Mouse (Mus musculus): ENCODE results near the gene Ermap.

Ermap gene

DNA sequence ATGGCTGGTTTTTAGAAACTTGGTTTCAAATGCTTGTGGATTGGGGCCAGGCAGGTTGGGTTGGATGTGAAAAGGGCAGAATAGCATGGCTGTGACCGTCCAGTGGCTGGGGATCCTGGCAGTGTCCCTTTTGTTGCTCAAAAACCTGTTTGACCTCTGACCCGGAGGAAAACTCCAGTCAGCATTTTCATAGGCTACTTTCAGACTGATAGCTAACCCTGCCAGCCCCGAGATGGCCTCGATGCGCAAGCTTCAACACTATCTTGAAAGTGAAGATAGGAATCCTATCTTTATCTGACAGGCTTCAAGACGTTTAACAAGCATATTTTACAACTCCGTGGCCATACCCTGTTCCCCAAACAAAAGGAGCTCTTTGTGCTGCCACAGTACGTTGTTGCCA, 52.5 kb downstream of the Ermap start:
- DNase-seq, result no peak

GRCm38 (mm10) chr4:119133860-119134259, 56.0 kb downstream of the Ermap start:
- no peak for DNase-seq

DNA sequence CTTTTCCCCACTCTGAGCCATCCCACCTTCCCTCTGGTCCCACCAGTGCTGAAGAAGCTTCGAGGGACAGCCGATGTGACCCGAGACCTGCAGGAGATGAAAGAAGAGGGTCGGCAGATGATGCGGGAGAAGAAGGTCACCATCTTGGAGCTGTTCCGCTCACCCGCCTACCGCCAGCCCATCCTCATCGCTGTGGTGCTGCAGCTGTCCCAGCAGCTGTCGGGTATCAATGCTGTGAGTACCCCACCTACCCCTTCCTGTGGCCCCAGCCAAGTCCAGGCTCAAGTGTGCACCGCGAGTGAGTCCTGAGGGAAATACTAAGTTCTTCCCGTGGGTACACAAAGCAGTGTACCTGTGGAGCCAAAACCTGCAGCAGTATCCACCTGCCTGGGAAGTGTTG, 56.5 kb downstream of the Ermap start:
- DNase-seq, result no peak

- no peak for DNase-seq
Observed at GRCm38 (mm10) chr4:119131189-119131910, 58.5 kb downstream of the Ermap start.

GRCm38 (mm10) chr4:119129096-119129495, 60.7 kb downstream of the Ermap start:
- no peak for DNase-seq

- no peak for DNase-seq
Observed at GRCm38 (mm10) chr4:119128547-119128946, 61.3 kb downstream of the Ermap start.

GRCm38 (mm10) chr4:119127229-119127628, 62.6 kb downstream of the Ermap start:
- no peak for DNase-seq

DNA sequence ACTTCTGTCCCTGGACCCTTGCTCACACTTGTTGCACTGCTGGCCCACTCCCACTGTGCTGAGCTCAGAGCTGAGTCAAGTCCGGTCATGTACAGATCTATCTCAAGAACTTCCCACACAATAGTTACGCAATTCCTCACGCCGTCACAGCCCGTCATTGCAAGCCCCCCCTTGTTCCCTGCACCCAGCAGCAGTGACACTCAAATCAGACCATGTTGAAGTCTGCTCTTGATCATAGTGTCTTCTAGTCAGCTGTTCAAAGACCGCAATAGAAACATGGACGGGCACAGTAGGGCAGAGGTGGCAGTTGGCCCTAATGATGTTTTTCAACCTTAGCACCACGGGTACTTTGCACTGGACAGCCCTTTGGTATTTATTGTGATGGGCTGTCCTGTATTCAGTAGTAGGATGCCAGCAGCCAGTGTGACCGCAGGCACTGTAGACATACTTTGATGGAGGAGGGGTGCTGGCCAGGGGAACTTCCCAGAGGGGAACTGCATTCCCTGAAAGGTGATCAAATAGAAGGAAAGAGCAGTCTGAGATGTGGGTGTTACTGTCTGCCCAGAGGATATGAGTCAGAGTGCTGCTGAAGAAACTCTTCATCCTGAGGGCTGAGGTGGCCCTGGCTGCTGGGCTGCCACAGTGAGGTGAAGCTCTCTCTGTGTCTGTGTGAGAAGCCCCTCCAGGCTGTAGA, 64.1 kb downstream of the Ermap start:
- DNase-seq, result no peak
